Mouse (Mus musculus) olfactory bulb, adult 2 months (tissue): ENCODE results near the gene Abcc6. TPM values are rescaled to one million over a fixed set of nuclear protein-coding genes. Genes with fewer than 3 reads are reported as not detected.
A peak's percentile ranks its signal among the peaks of the same experiment; 100 is the strongest.

ENCODE experiments used
- H3K27ac ChIP-seq: fragments of 200-500 bp; 2 replicates; pipeline ENCODE4 v1.5.1; 2012; ENCODE audit warnings: low read depth, low read length; ENCODE audit not compliant: insufficient read depth
- H3K4me1 ChIP-seq: fragments of 200-500 bp; 2 replicates; pipeline ENCODE4 v1.6.1; 2012; ENCODE audit warnings: low read length; ENCODE audit not compliant: control insufficient read depth, insufficient read depth
- H3K4me3 ChIP-seq: fragments of 200-500 bp; 2 replicates; pipeline ENCODE4 v1.5.1; 2012; ENCODE audit warnings: mild to moderate bottlenecking, low read depth, low read length, moderate library complexity; ENCODE audit not compliant: insufficient read depth
- CTCF ChIP-seq: fragments of 200-500 bp; IDR thresholded peaks from 2 replicates; pipeline ENCODE4 v1.5.1; 2012; ENCODE audit warnings: low read depth, mild to moderate bottlenecking, low read length, moderate library complexity; ENCODE audit not compliant: insufficient read depth
- POLR2A ChIP-seq: fragments of 200-500 bp; IDR thresholded peaks from 2 replicates; pipeline ENCODE4 v1.6.1; 2012; ENCODE audit warnings: mild to moderate bottlenecking, low read depth, low read length, moderate library complexity; ENCODE audit not compliant: insufficient read depth
- WGBS: fragments of 180-500 bp; shearing (Covaris S2); methylation state at CpG from one replicate; pipeline ENCODE4 v1.1.7; 2018; 5-methylcytosine and 5-hydroxymethylcytosine counted together
- polyA plus RNA-seq: library from polyadenylated mRNA; stranded (reverse); fragments of >200 nt; gene quantifications from 2 replicates; pipeline ENCODE4 v1.2.4, GENCODE M21; 2012; ENCODE audit warnings: low replicate concordance; ENCODE audit not compliant: missing spikeins, insufficient read depth, insufficient read length

The Abcc6 gene
- polyA plus RNA-seq, 1 experiment: not detected

DNA sequence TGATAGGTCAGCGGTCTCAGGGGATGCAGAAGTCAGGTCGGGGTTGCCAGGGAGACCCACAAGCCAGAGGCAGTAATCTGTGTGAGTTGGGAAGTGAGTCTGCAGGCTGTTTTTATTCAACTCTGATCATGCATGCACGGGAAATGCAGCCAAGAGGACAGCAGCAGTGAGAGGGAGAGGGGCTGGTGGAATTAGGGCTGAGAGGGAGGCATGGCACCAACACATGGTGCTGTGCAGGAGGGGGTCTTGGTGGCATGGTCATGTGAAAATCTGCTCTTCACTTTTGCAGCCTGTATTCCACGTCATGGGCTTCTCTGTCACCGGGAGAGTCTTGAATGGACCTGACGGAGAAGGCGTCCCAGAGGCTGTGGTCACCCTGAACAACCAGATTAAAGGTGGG is 19.9 kb upstream of the Abcc6 start:
- TF ChIP-seq CTCF (no peak), POLR2A (no peak)
- WGBS: 87% methylated on average over 7 of the region's 7 CpGs
- H3K4me3 ChIP-seq: no peak overlapping the region
- no peaks in the 10 kb centered on the region for H3K4me1 ChIP-seq
- no peak overlapping the region for H3K27ac ChIP-seq

DNA sequence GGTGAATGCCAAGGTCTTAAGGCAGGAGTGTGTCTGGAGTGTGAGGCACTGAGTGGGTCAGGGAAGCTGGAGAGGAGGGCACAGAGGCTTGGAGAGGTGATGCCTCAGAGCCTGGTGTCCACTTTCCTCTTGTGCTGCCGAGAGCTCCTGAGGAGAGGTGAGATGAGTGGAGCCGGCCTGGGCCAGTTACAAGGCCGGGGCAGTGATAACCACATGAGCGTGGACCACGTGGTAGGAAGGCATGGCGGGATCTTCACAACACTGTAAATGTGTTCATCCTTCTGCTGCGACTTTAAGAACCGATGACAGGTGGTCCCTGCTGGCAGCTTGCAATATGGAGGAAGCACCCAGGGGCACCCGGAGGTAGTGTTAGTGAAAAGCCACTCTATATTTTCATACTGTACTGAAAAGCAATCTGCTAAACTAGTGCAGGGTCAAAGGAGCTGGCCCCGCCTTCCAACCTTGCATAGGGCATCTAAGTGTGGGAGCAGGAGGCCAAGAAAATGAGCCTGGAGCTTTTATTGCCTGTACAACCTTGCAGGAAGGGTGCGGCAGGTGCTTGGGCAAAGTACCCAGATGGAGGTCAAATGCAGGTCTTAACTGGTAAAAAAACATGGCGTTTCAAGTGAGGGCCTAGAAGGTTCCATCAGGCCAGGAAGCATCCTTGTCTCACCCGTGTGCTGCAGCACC is 17.9 kb upstream of the Abcc6 start:
- Histone ChIP-seq H3K27ac (no peak overlapping the region), H3K4me1 (no peaks in the 10 kb centered on the region), H3K4me3 (no peak overlapping the region)
- TF ChIP-seq CTCF: no peak
- TF ChIP-seq POLR2A: no peak
- 93% methylated on average over 13 of the region's 13 CpGs for WGBS

DNA sequence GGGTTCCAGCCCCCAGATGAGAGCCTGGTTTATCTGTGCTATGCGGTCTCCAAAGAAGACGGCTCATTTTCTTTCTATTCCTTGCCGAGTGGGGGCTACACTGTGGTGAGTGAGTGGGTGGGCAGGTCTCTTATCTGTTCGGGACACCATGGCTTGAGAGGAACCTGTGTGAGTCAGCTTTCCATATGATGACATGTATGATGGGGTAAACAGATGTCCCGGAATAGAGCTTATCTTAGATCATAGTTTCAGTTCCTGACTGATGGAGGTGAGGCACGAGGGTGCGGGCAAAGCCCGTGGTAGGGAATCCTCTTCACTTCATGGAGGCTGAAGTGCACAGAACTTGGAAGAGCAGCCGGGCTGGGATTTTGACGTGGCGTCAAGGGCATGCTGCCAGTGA is 15.8 kb upstream of the Abcc6 start:
- TF ChIP-seq CTCF (no peak), POLR2A (no peak)
- H3K27ac ChIP-seq: no peak overlapping the region
- H3K4me3 ChIP-seq: no peak overlapping the region
- H3K4me1 ChIP-seq: no peaks in the 10 kb centered on the region
- WGBS: 94% methylated on average over 11 of the region's 11 CpGs

DNA sequence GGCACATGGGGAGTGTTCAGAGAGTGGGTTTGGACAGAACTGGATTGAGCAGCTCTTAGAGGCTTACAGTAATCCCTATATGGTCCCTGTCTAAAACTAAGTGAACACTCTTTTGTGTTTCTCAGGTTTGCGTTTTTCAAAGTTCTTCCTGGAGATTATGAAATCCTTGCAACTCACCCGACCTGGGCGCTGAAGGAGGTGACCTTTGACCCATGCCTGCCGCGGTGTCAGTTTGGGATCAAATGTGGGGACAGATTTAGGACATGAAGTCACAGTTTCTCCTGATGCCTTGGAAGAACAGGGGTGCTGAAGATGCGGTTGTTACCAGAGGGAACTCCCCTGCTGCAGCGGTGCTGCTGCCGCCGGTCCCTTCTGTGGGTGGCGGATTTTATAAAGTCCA is 14.0 kb upstream of the Abcc6 start:
- no peaks in the 10 kb centered on the region for H3K4me1 ChIP-seq
- H3K4me3 ChIP-seq: no peak overlapping the region
- no peak for TF ChIP-seq CTCF
- no peak for TF ChIP-seq POLR2A
- WGBS: 96% methylated on average over 10 of the region's 10 CpGs
- no peak overlapping the region for H3K27ac ChIP-seq

DNA sequence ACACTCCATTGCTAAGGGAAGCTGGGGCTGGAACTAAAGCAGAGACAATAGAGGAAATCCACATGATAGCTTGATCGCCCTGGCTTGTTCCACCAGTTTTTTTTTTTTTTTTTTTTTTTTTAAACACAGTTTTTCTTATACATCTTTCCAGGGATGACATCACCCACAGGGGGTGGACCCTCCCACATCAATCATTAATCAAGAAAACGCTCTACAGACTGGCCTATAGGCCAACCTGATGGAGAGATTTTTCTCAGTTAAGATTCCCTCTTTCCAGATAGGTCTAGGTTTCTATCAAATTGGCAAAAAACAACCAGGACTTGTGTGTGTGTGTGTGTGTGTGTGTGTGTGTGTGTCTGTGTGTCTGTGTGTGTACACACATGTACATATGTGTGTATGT is 9.8 kb upstream of the Abcc6 start:
- TF ChIP-seq POLR2A (no peak), CTCF (no peak)
- Histone ChIP-seq H3K27ac (no peak overlapping the region), H3K4me3 (no peak overlapping the region), H3K4me1 (0 out of 2 replicates have a peak, but pooled peaks cover under 1% of the 10 kb centered on the region)
- WGBS: 76% methylated on average over 2 of the region's 2 CpGs

DNA sequence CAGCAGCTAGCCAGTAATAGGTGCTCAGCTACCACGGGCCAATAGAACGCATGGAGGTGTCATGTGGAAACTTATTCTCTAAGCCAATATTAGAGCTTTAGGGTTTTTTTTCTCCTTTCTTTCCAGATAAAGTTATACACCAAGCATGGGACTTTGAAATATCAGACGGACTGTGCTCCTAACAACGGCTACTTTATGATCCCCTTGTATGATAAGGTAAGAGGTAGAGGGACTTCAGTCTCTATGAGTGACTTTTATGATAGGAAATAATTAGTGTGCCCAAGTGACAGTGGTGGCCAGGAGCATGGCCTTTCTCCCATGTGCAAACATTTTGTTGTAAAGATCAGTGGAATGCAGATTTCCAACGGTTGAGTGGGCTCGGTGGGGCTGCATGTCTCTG is 7.3 kb upstream of the Abcc6 start:
- 88% methylated on average over 6 of the region's 6 CpGs for WGBS

DNA sequence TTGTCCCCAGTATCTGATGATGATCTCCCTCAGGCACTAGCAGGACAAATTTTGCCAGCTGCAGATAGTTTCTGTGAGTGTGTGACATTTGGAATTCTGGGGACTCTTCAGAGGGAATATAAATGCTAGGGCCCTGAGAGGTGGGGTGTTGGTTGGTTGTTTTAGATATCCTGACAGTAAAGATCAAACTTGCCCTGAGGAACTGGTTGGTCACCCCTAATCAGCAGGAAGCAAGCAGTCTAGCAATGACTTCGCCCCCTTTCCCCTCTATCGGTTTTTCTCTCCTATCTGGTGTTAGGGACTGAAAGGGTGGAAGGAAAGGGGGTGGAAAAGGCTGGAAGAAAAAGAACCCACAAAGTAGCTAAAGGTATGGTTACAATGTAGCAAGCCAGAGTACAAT is 5.4 kb upstream of the Abcc6 start:
- TF ChIP-seq CTCF (no peak), POLR2A (no peak)
- H3K4me1 ChIP-seq: peaks cover 6% of the 10 kb centered on the region
- H3K27ac ChIP-seq: no peak overlapping the region
- WGBS: 82% methylated on average over 2 of the region's 2 CpGs
- H3K4me3 ChIP-seq: no peak overlapping the region

More for the DNA sequence above, 7.3 kb upstream of the Abcc6 start:
- no peak for TF ChIP-seq POLR2A
- TF ChIP-seq CTCF: no peak
- Histone ChIP-seq H3K4me3 (no peak overlapping the region), H3K27ac (no peak overlapping the region), H3K4me1 (peaks cover 6% of the 10 kb centered on the region)

DNA sequence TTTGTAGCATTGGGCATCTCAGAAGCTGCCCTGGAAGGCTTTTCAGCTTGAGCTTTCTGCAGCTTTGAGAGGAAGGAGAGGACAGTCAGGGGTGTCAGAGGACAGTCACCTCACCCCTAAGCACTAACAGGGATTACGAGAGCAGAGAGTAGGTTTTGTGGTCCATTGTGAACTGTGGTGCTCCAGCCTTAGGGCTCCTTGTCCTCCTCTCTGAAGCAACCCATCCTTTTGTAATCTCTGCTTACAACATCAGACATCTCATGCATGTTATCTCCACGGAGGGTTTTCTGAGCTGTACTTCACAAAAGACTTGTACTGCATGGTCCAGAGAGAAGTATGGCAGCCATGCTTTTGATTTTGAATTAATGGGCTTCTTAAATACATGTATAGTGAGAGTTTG is 4.9 kb upstream of the Abcc6 start:
- TF ChIP-seq CTCF (no peak), POLR2A (no peak)
- H3K4me1 ChIP-seq: peaks cover 6% of the 10 kb centered on the region
- whole genome bisulfite sequencing: 76% methylated on average over 2 of the region's 2 CpGs
- H3K4me3 ChIP-seq: no peak overlapping the region
- H3K27ac ChIP-seq: no peak overlapping the region

DNA sequence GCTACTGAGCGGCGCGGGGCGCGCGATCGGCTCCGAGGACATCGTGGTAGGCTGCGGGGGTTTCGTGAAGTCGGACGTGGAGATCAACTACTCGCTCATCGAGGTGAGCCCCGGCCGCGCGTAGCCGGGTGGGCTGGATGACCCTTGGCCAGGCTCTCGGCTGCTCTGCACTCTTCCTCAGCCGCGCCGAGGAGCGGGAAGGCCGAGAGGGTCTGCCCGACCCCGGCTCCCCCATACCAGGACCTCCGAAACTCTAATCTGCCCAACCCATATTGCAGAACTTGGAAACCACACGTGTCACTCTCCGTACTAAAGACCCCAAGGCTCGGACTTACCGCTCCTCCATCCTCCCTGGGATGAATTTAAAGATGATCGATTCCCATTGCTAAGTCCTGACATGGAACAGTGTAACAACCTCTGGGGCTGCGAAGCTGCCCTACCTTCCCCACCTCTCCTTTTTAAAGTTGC is 3.8 kb upstream of the Abcc6 start:
- Histone ChIP-seq H3K4me3 (peak overlapping the region; percentile 86), H3K27ac (no peak overlapping the region), H3K4me1 (peaks cover 6% of the 10 kb centered on the region)
- under 1% methylated on average over 35 of the region's 35 CpGs for WGBS
- TF ChIP-seq CTCF: no peak
- no peak; the same call in 1 of the 2 replicates for TF ChIP-seq POLR2A
